Mouse (Mus musculus): ENCODE results near the gene 9430097D07Rik.

GRCm38 (mm10) chr2:32617109-32617508 is 41.6 kb upstream of the 9430097D07Rik start:
- TF ChIP-seq CTCF (IDR thresholded peaks at IDR 0.05; ENCODE audit: low read depth, low read length) (no peak), POLR2A (IDR thresholded peaks at IDR 0.05; ENCODE audit: insufficient read depth, low read length) (no peak)

All from ES-Bruce4 (cell line).